9 mouse cellular contexts compared by ENCODE assay signal in genomic region chr9:56534727-56535126, GRCm38 (mm10).
DNase-seq lines count a peak whose midpoint lies in the region; ATAC-seq lines count a peak whose summit lies in the region.
"Had no signal": no experiment of that assay in that cellular context is flagged by ENCODE, and none has a peak within 500 bp of the region (broad histone marks: within the 10 kb centered on the region; RNA-seq: fewer than 3 reads in every experiment).

No protein-coding gene starts in this region.

- H3K9me3 ChIP-seq in hindbrain, embryonic 10.5 days: no peaks in the 10 kb centered on the region
- no peaks in the 10 kb centered on the region for H3K9me3 ChIP-seq in hindbrain, embryonic 12.5 days (replicated peaks)
- H3K9me3 ChIP-seq in neural tube, embryonic 12.5 days: no peaks in the 10 kb centered on the region
- no peaks in the 10 kb centered on the region for H3K9me3 ChIP-seq in hindbrain, embryonic 16.5 days (ENCODE audit: control insufficient read depth, low read length)

- no peak overlapping the region for H3K9ac ChIP-seq in hindbrain, embryonic 12.5 days
- H3K9ac ChIP-seq in neural tube, embryonic 12.5 days: no peak overlapping the region
- H3K9ac ChIP-seq in hindbrain, embryonic 16.5 days (ENCODE audit: low read depth, low read length): no peak overlapping the region

- H3K27ac ChIP-seq in hindbrain, embryonic 10.5 days: 0 out of 2 replicates have a peak overlapping the region, but pooled peaks have one; percentile 37
- no peak overlapping the region for H3K27ac ChIP-seq in hindbrain, embryonic 12.5 days
- H3K27ac ChIP-seq in neural tube, embryonic 12.5 days: 0 out of 2 replicates have a peak overlapping the region, but pooled peaks have one; percentile 7
- H3K27ac ChIP-seq in hindbrain, embryonic 16.5 days (ENCODE audit: low read depth, low read length): peak overlapping the region; percentile 27

- peaks cover 17% of the 10 kb centered on the region; the same call in 1 of the 2 replicates for H3K27me3 ChIP-seq in hindbrain, embryonic 10.5 days (ENCODE audit: insufficient read depth, poor library complexity, severe bottlenecking)
- H3K27me3 ChIP-seq in hindbrain, embryonic 12.5 days: no peaks in the 10 kb centered on the region
- H3K27me3 ChIP-seq in neural tube, embryonic 12.5 days (replicated peaks): no peaks in the 10 kb centered on the region; the same call in 1 of the 2 replicates
- H3K27me3 ChIP-seq in hindbrain, embryonic 16.5 days (replicated peaks; ENCODE audit: control insufficient read depth, insufficient read depth, low read length): no peaks in the 10 kb centered on the region

- H3K4me1 ChIP-seq in hindbrain, embryonic 10.5 days (replicated peaks): peaks cover 24% of the 10 kb centered on the region
- H3K4me1 ChIP-seq in hindbrain, embryonic 12.5 days: peaks cover 8% of the 10 kb centered on the region
- peaks cover 16% of the 10 kb centered on the region for H3K4me1 ChIP-seq in neural tube, embryonic 12.5 days
- peaks cover 6% of the 10 kb centered on the region for H3K4me1 ChIP-seq in hindbrain, embryonic 16.5 days (ENCODE audit: control insufficient read depth, insufficient read depth, low read depth, low read length)

- WGBS in hindbrain, embryonic 10.5 days: 53% methylated on average over 7 of the region's 7 CpGs
- 49% methylated on average over 7 of the region's 7 CpGs for WGBS in hindbrain, embryonic 12.5 days
- WGBS in neural tube, embryonic 12.5 days: 39% methylated on average over 7 of the region's 7 CpGs
- 52% methylated on average over 7 of the region's 7 CpGs for WGBS in hindbrain, embryonic 16.5 days

- no peak overlapping the region for H3K4me3 ChIP-seq in hindbrain, embryonic 10.5 days
- H3K4me3 ChIP-seq in hindbrain, embryonic 12.5 days: no peak overlapping the region
- H3K4me3 ChIP-seq in neural tube, embryonic 12.5 days: no peak overlapping the region
- no peak overlapping the region for H3K4me3 ChIP-seq in hindbrain, embryonic 16.5 days (ENCODE audit: low read length)

- DNase-seq in hindbrain, embryonic 10.5 days (ENCODE audit: low spot score): no peak
- no peak for DNase-seq in neural tube, embryonic 10.5 days (ENCODE audit: extremely low spot score, low spot score)
- no peak for DNase-seq in spleen, postnatal 36 days (ENCODE audit: low spot score in 2 of 2)
- DNase-seq in layer of hippocampus, postnatal 10 days (ENCODE audit: low spot score in 2 of 2): no peak
- DNase-seq: cerebellum, adult 11 months had no signal

- no peak overlapping the region for H3K4me2 ChIP-seq in hindbrain, embryonic 12.5 days (replicated peaks)
- H3K4me2 ChIP-seq in neural tube, embryonic 12.5 days (replicated peaks): no peak overlapping the region
- H3K4me2 ChIP-seq in hindbrain, embryonic 16.5 days (ENCODE audit: low read length): no peak overlapping the region

- no peaks in the 10 kb centered on the region for H3K36me3 ChIP-seq in hindbrain, embryonic 10.5 days
- H3K36me3 ChIP-seq in hindbrain, embryonic 12.5 days: no peaks in the 10 kb centered on the region
- no peaks in the 10 kb centered on the region for H3K36me3 ChIP-seq in neural tube, embryonic 12.5 days
- H3K36me3 ChIP-seq in hindbrain, embryonic 16.5 days (ENCODE audit: control insufficient read depth, insufficient read depth, low read length): no peaks in the 10 kb centered on the region

- ATAC-seq in hindbrain, embryonic 12.5 days (ENCODE audit: low FRiP score): no peak
- peak; percentile 54; the same call in 1 of the 2 replicates for ATAC-seq in neural tube, embryonic 12.5 days (ENCODE audit: low FRiP score, low read depth)
- no peak for ATAC-seq in hindbrain, embryonic 16.5 days
- no peak for ATAC-seq in granulocyte monocyte progenitor cell, adult 5-6 weeks (replicated peaks; ENCODE audit: poor library complexity, severe bottlenecking)
